Mouse (Mus musculus): ENCODE measurements around the gene Met. TPM values are rescaled to one million over a fixed set of nuclear protein-coding genes. Genes with fewer than 3 reads are reported as not detected.

Met gene
- polyA plus RNA-seq, 1 experiment from 2014 or later = 1.9 TPM

GRCm38 (mm10) chr6:17466526-17466925, 2.9 kb downstream of the Met start:
- no peak for ATAC-seq (ENCODE audit: extremely low read depth, insufficient number of reproducible peaks, low FRiP score, low TSS enrichment)
- Histone ChIP-seq H3K4me3 (no peak overlapping the region), H3K9ac (no peak overlapping the region), H3K4me2 (no peak overlapping the region), H3K9me3 (no peaks in the 10 kb centered on the region), H3K4me1 (peaks cover 15% of the 10 kb centered on the region; the same call in 1 of the 2 replicates), H3K27me3 (replicated peaks) (peaks cover 31% of the 10 kb centered on the region), H3K27ac (replicated peaks) (no peak overlapping the region), H3K36me3 (no peaks in the 10 kb centered on the region)
- 68% methylated on average over 3 of the region's 3 CpGs for WGBS

- H3K9ac ChIP-seq = no peak overlapping the region
- WGBS = 82% methylated on average over 5 of the region's 5 CpGs
- H3K27me3 ChIP-seq (replicated peaks) = peaks cover 25% of the 10 kb centered on the region
- H3K9me3 ChIP-seq = no peaks in the 10 kb centered on the region
- no peak overlapping the region for H3K4me3 ChIP-seq
- H3K4me2 ChIP-seq = no peak overlapping the region
- H3K36me3 ChIP-seq = no peaks in the 10 kb centered on the region
- peaks cover 12% of the 10 kb centered on the region; the same call in 1 of the 2 replicates for H3K4me1 ChIP-seq
- no peak overlapping the region for H3K27ac ChIP-seq (replicated peaks)
- ATAC-seq (ENCODE audit: extremely low read depth, insufficient number of reproducible peaks, low FRiP score, low TSS enrichment) = no peak
These were observed 5.4 kb downstream of the Met start for GRCm38 (mm10) chr6:17468993-17469392.

GRCm38 (mm10) chr6:17473128-17473527, 9.5 kb downstream of the Met start:
- H3K4me2 ChIP-seq = no peak overlapping the region
- H3K4me3 ChIP-seq = no peak overlapping the region
- no peaks in the 10 kb centered on the region for H3K36me3 ChIP-seq
- ATAC-seq (ENCODE audit: extremely low read depth, insufficient number of reproducible peaks, low FRiP score, low TSS enrichment) = no peak
- peaks cover 3% of the 10 kb centered on the region; the same call in 1 of the 2 replicates for H3K27me3 ChIP-seq (replicated peaks)
- WGBS = 78% methylated on average over 3 of the region's 3 CpGs
- H3K9ac ChIP-seq = no peak overlapping the region
- H3K9me3 ChIP-seq = no peaks in the 10 kb centered on the region
- H3K27ac ChIP-seq (replicated peaks) = no peak overlapping the region
- no peaks in the 10 kb centered on the region for H3K4me1 ChIP-seq

GRCm38 (mm10) chr6:17477823-17478222, 14.2 kb downstream of the Met start:
- no peak for ATAC-seq (ENCODE audit: extremely low read depth, insufficient number of reproducible peaks, low FRiP score, low TSS enrichment)
- H3K4me2 ChIP-seq = no peak overlapping the region
- 70% methylated on average over 1 of the region's 1 CpGs for WGBS

GRCm38 (mm10) chr6:17478252-17478651, 14.7 kb downstream of the Met start:
- Histone ChIP-seq H3K9ac (no peak overlapping the region), H3K27me3 (replicated peaks) (no peaks in the 10 kb centered on the region), H3K36me3 (no peaks in the 10 kb centered on the region), H3K4me1 (no peaks in the 10 kb centered on the region), H3K4me2 (no peak overlapping the region), H3K9me3 (no peaks in the 10 kb centered on the region), H3K4me3 (no peak overlapping the region), H3K27ac (replicated peaks) (no peak overlapping the region)
- no peak for ATAC-seq (ENCODE audit: extremely low read depth, insufficient number of reproducible peaks, low FRiP score, low TSS enrichment)
- WGBS = 84% methylated on average over 6 of the region's 6 CpGs

More at GRCm38 (mm10) chr6:17477823-17478222, 14.2 kb downstream of the Met start:
- H3K9ac ChIP-seq = no peak overlapping the region
- no peaks in the 10 kb centered on the region for H3K4me1 ChIP-seq
- H3K4me3 ChIP-seq = no peak overlapping the region
- H3K27ac ChIP-seq (replicated peaks) = no peak overlapping the region
- no peaks in the 10 kb centered on the region for H3K36me3 ChIP-seq
- no peaks in the 10 kb centered on the region for H3K9me3 ChIP-seq
- no peaks in the 10 kb centered on the region for H3K27me3 ChIP-seq (replicated peaks)

GRCm38 (mm10) chr6:17478838-17479570, 15.4 kb downstream of the Met start:
- Histone ChIP-seq H3K4me1 (no peaks in the 10 kb centered on the region), H3K4me3 (no peak overlapping the region), H3K27ac (replicated peaks) (no peak overlapping the region), H3K27me3 (replicated peaks) (no peaks in the 10 kb centered on the region), H3K9ac (no peak overlapping the region), H3K9me3 (no peaks in the 10 kb centered on the region), H3K36me3 (no peaks in the 10 kb centered on the region), H3K4me2 (no peak overlapping the region)
- 69% methylated on average over 10 of the region's 10 CpGs for WGBS
- ATAC-seq (ENCODE audit: extremely low read depth, insufficient number of reproducible peaks, low FRiP score, low TSS enrichment) = no peak

- no peak overlapping the region for H3K4me2 ChIP-seq
- ATAC-seq (ENCODE audit: extremely low read depth, insufficient number of reproducible peaks, low FRiP score, low TSS enrichment) = no peak
- H3K9ac ChIP-seq = no peak overlapping the region
- H3K36me3 ChIP-seq = no peaks in the 10 kb centered on the region
- no peaks in the 10 kb centered on the region for H3K27me3 ChIP-seq (replicated peaks)
- no peaks in the 10 kb centered on the region for H3K4me1 ChIP-seq
- H3K9me3 ChIP-seq = no peaks in the 10 kb centered on the region
- WGBS = 92% methylated on average over 4 of the region's 4 CpGs
- no peak overlapping the region for H3K27ac ChIP-seq (replicated peaks)
- no peak overlapping the region for H3K4me3 ChIP-seq
These were observed 17.5 kb downstream of the Met start for GRCm38 (mm10) chr6:17481068-17481467.

GRCm38 (mm10) chr6:17485244-17485643, 21.6 kb downstream of the Met start:
- Histone ChIP-seq H3K9me3 (no peaks in the 10 kb centered on the region), H3K4me2 (no peak overlapping the region), H3K9ac (no peak overlapping the region), H3K4me3 (no peak overlapping the region), H3K36me3 (no peaks in the 10 kb centered on the region), H3K4me1 (no peaks in the 10 kb centered on the region), H3K27ac (replicated peaks) (no peak overlapping the region), H3K27me3 (replicated peaks) (no peaks in the 10 kb centered on the region)
- no peak for ATAC-seq (ENCODE audit: extremely low read depth, insufficient number of reproducible peaks, low FRiP score, low TSS enrichment)
- 79% methylated on average over 5 of the region's 5 CpGs for WGBS

GRCm38 (mm10) chr6:17485782-17486181, 22.2 kb downstream of the Met start:
- Histone ChIP-seq H3K9me3 (no peaks in the 10 kb centered on the region), H3K27ac (replicated peaks) (no peak overlapping the region), H3K4me2 (no peak overlapping the region), H3K36me3 (no peaks in the 10 kb centered on the region), H3K4me3 (no peak overlapping the region), H3K9ac (no peak overlapping the region), H3K27me3 (replicated peaks) (no peaks in the 10 kb centered on the region), H3K4me1 (0 out of 2 replicates have a peak, but pooled peaks cover 3% of the 10 kb centered on the region)
- no peak for ATAC-seq (ENCODE audit: extremely low read depth, insufficient number of reproducible peaks, low FRiP score, low TSS enrichment)
- 84% methylated on average over 7 of the region's 7 CpGs for WGBS

GRCm38 (mm10) chr6:17488291-17488817, 24.8 kb downstream of the Met start:
- H3K27me3 ChIP-seq (replicated peaks) = no peaks in the 10 kb centered on the region
- H3K27ac ChIP-seq (replicated peaks) = no peak overlapping the region
- no peaks in the 10 kb centered on the region for H3K36me3 ChIP-seq
- no peak overlapping the region for H3K4me3 ChIP-seq
- 35% methylated on average over 2 of the region's 2 CpGs for WGBS
- H3K9me3 ChIP-seq = no peaks in the 10 kb centered on the region
- H3K4me1 ChIP-seq = 0 out of 2 replicates have a peak, but pooled peaks cover 3% of the 10 kb centered on the region
- no peak for ATAC-seq (ENCODE audit: extremely low read depth, insufficient number of reproducible peaks, low FRiP score, low TSS enrichment)
- H3K9ac ChIP-seq = no peak overlapping the region
- no peak overlapping the region for H3K4me2 ChIP-seq

GRCm38 (mm10) chr6:17490786-17491185, 27.2 kb downstream of the Met start:
- Histone ChIP-seq H3K9me3 (no peaks in the 10 kb centered on the region), H3K27me3 (replicated peaks) (no peaks in the 10 kb centered on the region), H3K4me3 (no peak overlapping the region), H3K4me2 (no peak overlapping the region), H3K36me3 (no peaks in the 10 kb centered on the region), H3K9ac (no peak overlapping the region), H3K4me1 (0 out of 2 replicates have a peak, but pooled peaks cover 8% of the 10 kb centered on the region), H3K27ac (replicated peaks) (no peak overlapping the region)
- no peak for ATAC-seq (ENCODE audit: extremely low read depth, insufficient number of reproducible peaks, low FRiP score, low TSS enrichment)
- 59% methylated on average over 2 of the region's 2 CpGs for WGBS

GRCm38 (mm10) chr6:17491502-17491901, 27.9 kb downstream of the Met start:
- Histone ChIP-seq H3K4me2 (no peak overlapping the region), H3K4me1 (0 out of 2 replicates have a peak, but pooled peaks cover 8% of the 10 kb centered on the region), H3K9me3 (no peaks in the 10 kb centered on the region), H3K36me3 (no peaks in the 10 kb centered on the region), H3K27ac (replicated peaks) (no peak overlapping the region), H3K27me3 (replicated peaks) (no peaks in the 10 kb centered on the region), H3K4me3 (no peak overlapping the region), H3K9ac (no peak overlapping the region)
- WGBS = 81% methylated on average over 10 of the region's 10 CpGs
- no peak for ATAC-seq (ENCODE audit: extremely low read depth, insufficient number of reproducible peaks, low FRiP score, low TSS enrichment)

Data from heart, embryonic 13.5 days (tissue).